Mouse (Mus musculus) lung, embryonic 15.5 days (tissue): Measurements from ENCODE around the gene Pds5b. TPM values are rescaled to one million over a fixed set of nuclear protein-coding genes. Genes with fewer than 3 reads are reported as not detected.
"Not testable (repeated sequence)": the region's sequence is repeated elsewhere in the genome, so short reads cannot be mapped to it uniquely, and the experiment has no call there.

Experiments used
- ATAC-seq: fragments of 200-750 bp; cut with Nextera tagmentation; 2 replicates; pipeline ENCODE4 v1.8.0; 2017; ENCODE audit warnings: moderate number of reproducible peaks, borderline replicate concordance; ENCODE audit not compliant: low FRiP score, low TSS enrichment; ENCODE audit errors: extremely low read depth
- H3K27ac ChIP-seq: fragments of 300-500 bp; sonication (generic); 2 replicates; pipeline ENCODE4 v1.5.1; 2015; ENCODE audit warnings: moderate library complexity, mild to moderate bottlenecking, inconsistent platforms
- H3K27me3 ChIP-seq: fragments of 300-500 bp; sonication (generic); 2 replicates; pipeline ENCODE4 v1.6.1; 2015; ENCODE audit warnings: inconsistent platforms
- H3K36me3 ChIP-seq: fragments of 300-500 bp; sonication (generic); 2 replicates; pipeline ENCODE4 v1.6.1; 2015; ENCODE audit warnings: inconsistent platforms
- H3K4me1 ChIP-seq: fragments of 300-500 bp; sonication (generic); 2 replicates; pipeline ENCODE4 v1.6.1; 2015; ENCODE audit warnings: inconsistent platforms
- H3K4me2 ChIP-seq: fragments of 300-500 bp; sonication (generic); 2 replicates; pipeline ENCODE4 v1.6.1; 2015; ENCODE audit warnings: inconsistent platforms, mild to moderate bottlenecking, moderate library complexity
- H3K4me3 ChIP-seq: fragments of 300-500 bp; sonication (generic); 2 replicates; pipeline ENCODE4 v1.5.1; 2015; ENCODE audit warnings: mild to moderate bottlenecking, inconsistent platforms
- H3K9ac ChIP-seq: fragments of 300-500 bp; sonication (generic); 2 replicates; pipeline ENCODE4 v1.6.1; 2015; ENCODE audit warnings: inconsistent platforms
- H3K9me3 ChIP-seq: fragments of 300-500 bp; sonication (generic); 2 replicates; pipeline ENCODE4 v1.6.1; 2016; ENCODE audit warnings: inconsistent platforms
- WGBS: fragments of 180-500 bp; shearing (Covaris S2); methylation state at CpG from one replicate; pipeline ENCODE4 v1.1.7; 2015; 5-methylcytosine and 5-hydroxymethylcytosine counted together
- polyA plus RNA-seq: library from polyadenylated mRNA; unstranded; fragments of >200 nt; fragmentation: Nextera tagmentation; extraction: Ambion mirVana; gene quantifications from 2 replicates; pipeline ENCODE4 v1.2.1, GENCODE M21; 2015

The Pds5b gene
- polyA plus RNA-seq, 1 experiment from 2014 or later, result 34.2 TPM

- no peak for ATAC-seq
- H3K27ac ChIP-seq, result no peak overlapping the region
- no peak overlapping the region for H3K9ac ChIP-seq
- H3K4me2 ChIP-seq, result no peak overlapping the region
- peaks cover 17% of the 10 kb centered on the region for H3K4me1 ChIP-seq
- no peaks in the 10 kb centered on the region for H3K36me3 ChIP-seq
- H3K27me3 ChIP-seq, result no peaks in the 10 kb centered on the region
- 94% methylated on average over 8 of the region's 8 CpGs for WGBS
- H3K4me3 ChIP-seq, result no peak overlapping the region
- 0 out of 2 replicates have a peak, but pooled peaks cover 3% of the 10 kb centered on the region for H3K9me3 ChIP-seq
Measured at GRCm38 (mm10) chr5:150836782-150837181, 163.2 kb downstream of the Pds5b start.

GRCm38 (mm10) chr5:150839688-150840541 lies 166.4 kb downstream of the Pds5b start:
- H3K4me1 ChIP-seq, result peaks cover 17% of the 10 kb centered on the region
- H3K27ac ChIP-seq, result peak overlapping the region; percentile 79
- no peaks in the 10 kb centered on the region for H3K36me3 ChIP-seq
- 31% methylated on average over 11 of the region's 11 CpGs for WGBS
- H3K27me3 ChIP-seq, result no peaks in the 10 kb centered on the region
- peak; percentile 98 for ATAC-seq
- no peak overlapping the region for H3K4me3 ChIP-seq
- H3K4me2 ChIP-seq, result peak overlapping the region; percentile 34
- 0 out of 2 replicates have a peak, but pooled peaks cover 3% of the 10 kb centered on the region for H3K9me3 ChIP-seq
- H3K9ac ChIP-seq, result no peak overlapping the region

- Histone ChIP-seq H3K27me3 (no peaks in the 10 kb centered on the region), H3K9me3 (0 out of 2 replicates have a peak, but pooled peaks cover 3% of the 10 kb centered on the region), H3K9ac (no peak overlapping the region), H3K4me2 (peak overlapping the region; percentile 34), H3K4me3 (no peak overlapping the region), H3K4me1 (peaks cover 17% of the 10 kb centered on the region), H3K27ac (peak overlapping the region; percentile 79), H3K36me3 (no peaks in the 10 kb centered on the region)
- ATAC-seq, result peak; percentile 74
- WGBS, result 27% methylated on average over 11 of the region's 11 CpGs
Measured at GRCm38 (mm10) chr5:150840596-150840995, 167.1 kb downstream of the Pds5b start.

GRCm38 (mm10) chr5:150845961-150846360 lies 172.4 kb downstream of the Pds5b start:
- Histone ChIP-seq H3K36me3 (no peaks in the 10 kb centered on the region), H3K27me3 (no peaks in the 10 kb centered on the region), H3K4me3 (no peak overlapping the region), H3K9ac (no peak overlapping the region), H3K4me1 (no peaks in the 10 kb centered on the region), H3K27ac (no peak overlapping the region), H3K9me3 (no peaks in the 10 kb centered on the region), H3K4me2 (no peak overlapping the region)
- WGBS, result 96% methylated on average over 6 of the region's 6 CpGs
- ATAC-seq, result no peak

GRCm38 (mm10) chr5:150850821-150851220 lies 177.3 kb downstream of the Pds5b start:
- H3K36me3 ChIP-seq, result no peaks in the 10 kb centered on the region
- ATAC-seq, result no peak
- H3K9ac ChIP-seq, result no peak overlapping the region

GRCm38 (mm10) chr5:150852097-150852496 lies 178.6 kb downstream of the Pds5b start:
- H3K36me3 ChIP-seq, H3K9ac ChIP-seq, H3K4me2 ChIP-seq, H3K9me3 ChIP-seq, H3K4me1 ChIP-seq, H3K27ac ChIP-seq, ATAC-seq, H3K27me3 ChIP-seq, H3K4me3 ChIP-seq: not testable (repeated sequence)
- 50% methylated on average over 2 of the region's 2 CpGs for WGBS

More at GRCm38 (mm10) chr5:150850821-150851220, 177.3 kb downstream of the Pds5b start:
- 30% methylated on average over 2 of the region's 2 CpGs for WGBS
- Histone ChIP-seq H3K4me3 (no peak overlapping the region), H3K27me3 (no peaks in the 10 kb centered on the region), H3K4me1 (peaks cover 3% of the 10 kb centered on the region; the same call in 1 of the 2 replicates), H3K4me2 (no peak overlapping the region), H3K27ac (no peak overlapping the region), H3K9me3 (no peaks in the 10 kb centered on the region)

- H3K36me3 ChIP-seq, result no peaks in the 10 kb centered on the region
- H3K27ac ChIP-seq, result no peak overlapping the region
- no peak overlapping the region for H3K9ac ChIP-seq
- H3K4me3 ChIP-seq, result no peak overlapping the region
- H3K4me2 ChIP-seq, result no peak overlapping the region
- H3K4me1 ChIP-seq, result peaks cover 3% of the 10 kb centered on the region; the same call in 1 of the 2 replicates
- H3K9me3 ChIP-seq, result no peaks in the 10 kb centered on the region
- WGBS, result 36% methylated on average over 1 of the region's 1 CpGs
- H3K27me3 ChIP-seq, result no peaks in the 10 kb centered on the region
- no peak for ATAC-seq
Measured at GRCm38 (mm10) chr5:150854506-150854905, 181.0 kb downstream of the Pds5b start.

- no peak overlapping the region for H3K4me2 ChIP-seq
- H3K9me3 ChIP-seq, result no peaks in the 10 kb centered on the region
- H3K4me3 ChIP-seq, result no peak overlapping the region
- H3K4me1 ChIP-seq, result no peaks in the 10 kb centered on the region
- ATAC-seq, result no peak
- no peak overlapping the region for H3K27ac ChIP-seq
- H3K27me3 ChIP-seq, result no peaks in the 10 kb centered on the region
- 50% methylated on average over 5 of the region's 5 CpGs for WGBS
- no peak overlapping the region for H3K9ac ChIP-seq
- H3K36me3 ChIP-seq, result no peaks in the 10 kb centered on the region
Measured at GRCm38 (mm10) chr5:150859642-150860194, 186.2 kb downstream of the Pds5b start.

Other genes starting within 250 kb of the Pds5b start
- gene Zar1l, start 155.6 kb upstream of the Pds5b start, polyA plus RNA-seq, result not detected in 2 replicates
- gene Brca2, start 151.1 kb upstream of the Pds5b start, polyA plus RNA-seq, result 23.8 and 29.2 TPM in 2 replicates
- 4.7 and 5.8 TPM in 2 replicates for gene N4bp2l1, start 76.6 kb upstream of the Pds5b start, polyA plus RNA-seq
- 34.1 and 39.6 TPM in 2 replicates for gene N4bp2l2, start 7.6 kb upstream of the Pds5b start, polyA plus RNA-seq